Mouse (Mus musculus) limb, embryonic 13.5 days (tissue): ENCODE measurements around the gene Pef1. TPM values are rescaled to one million over a fixed set of nuclear protein-coding genes. Genes with fewer than 3 reads are reported as not detected.

ENCODE experiments used
- ATAC-seq: fragments of 200-750 bp; cut with Nextera tagmentation; 2 replicates; pipeline ENCODE4 v1.8.0; 2017; ENCODE audit warnings: low read depth, moderate number of reproducible peaks, moderate TSS enrichment; ENCODE audit not compliant: low FRiP score
- H3K27ac ChIP-seq: fragments of 300-500 bp; sonication (generic); 2 replicates; pipeline ENCODE4 v1.5.1; 2015; ENCODE audit warnings: inconsistent platforms, mild to moderate bottlenecking, moderate library complexity
- H3K27me3 ChIP-seq: fragments of 300-500 bp; sonication (generic); 2 replicates; pipeline ENCODE4 v1.6.1; 2015; ENCODE audit warnings: mild to moderate bottlenecking, inconsistent platforms
- H3K36me3 ChIP-seq: fragments of 300-500 bp; sonication (generic); 2 replicates; pipeline ENCODE4 v1.6.1; 2015; ENCODE audit warnings: inconsistent platforms, mild to moderate bottlenecking, moderate library complexity
- H3K4me1 ChIP-seq: fragments of 300-500 bp; sonication (generic); 2 replicates; pipeline ENCODE4 v1.6.1; 2015; ENCODE audit warnings: inconsistent platforms
- H3K4me2 ChIP-seq: fragments of 300-500 bp; sonication (generic); replicated peaks from 2 replicates; pipeline ENCODE4 v1.6.1; 2015; ENCODE audit warnings: inconsistent platforms, mild to moderate bottlenecking, moderate library complexity
- H3K4me3 ChIP-seq: fragments of 300-500 bp; sonication (generic); 2 replicates; pipeline ENCODE4 v1.5.1; 2015; ENCODE audit warnings: moderate library complexity, mild to moderate bottlenecking, inconsistent platforms
- H3K9ac ChIP-seq: fragments of 300-500 bp; sonication (generic); 2 replicates; pipeline ENCODE4 v1.6.1; 2015; ENCODE audit warnings: mild to moderate bottlenecking, inconsistent platforms
- H3K9me3 ChIP-seq: fragments of 300-500 bp; sonication (generic); 2 replicates; pipeline ENCODE4 v1.6.1; 2016; ENCODE audit warnings: inconsistent platforms
- WGBS: fragments of 180-500 bp; shearing (Covaris S2); methylation state at CpG from one replicate; pipeline ENCODE4 v1.1.7; 2015; 5-methylcytosine and 5-hydroxymethylcytosine counted together
- polyA plus RNA-seq: library from polyadenylated mRNA; unstranded; fragments of >200 nt; fragmentation: Nextera tagmentation; extraction: Ambion mirVana; gene quantifications from 2 replicates; pipeline ENCODE4 v1.2.1, GENCODE M21; 2015

Gene Pef1
- polyA plus RNA-seq: 64.1 and 64.3 TPM in 2 replicates

DNA sequence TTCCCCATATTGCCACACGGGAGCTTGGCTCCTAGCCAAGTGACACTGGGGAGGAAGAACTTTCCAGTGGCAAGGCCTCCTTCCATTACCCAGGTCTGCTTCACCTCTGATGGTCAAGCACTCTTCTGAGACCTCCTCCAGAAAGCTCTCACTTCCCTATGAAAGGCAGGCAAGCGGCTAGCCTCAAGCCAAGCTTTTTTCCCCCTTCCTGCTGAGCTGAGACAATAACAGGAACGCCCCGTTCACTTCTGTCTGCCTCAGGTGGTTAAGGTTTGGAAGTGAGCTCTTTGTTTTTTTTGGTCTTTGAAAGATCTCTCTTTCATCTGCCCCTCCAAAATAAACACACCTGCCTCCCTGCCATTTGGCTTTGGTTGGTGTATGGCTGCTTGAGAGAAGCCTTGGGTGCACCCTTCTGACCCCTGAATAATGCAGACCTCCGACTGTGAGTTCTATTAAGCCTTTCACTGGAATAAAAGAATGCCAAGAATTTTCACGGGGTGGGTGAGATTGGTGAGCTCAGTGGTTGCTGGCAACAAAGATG is at the start of gene Pef1:
Gene Pef1 (plus strand): TSS at position 448 of the 541 bp plus-strand sequence.
- Histone ChIP-seq H3K9me3 (no peaks in the 10 kb centered on the region), H3K4me3 (no peak within 1 kb of the TSS), H3K27me3 (peaks cover 12% of the 10 kb centered on the region), H3K9ac (no peak within 1 kb of the TSS; the same call in 1 of the 2 replicates), H3K4me1 (peaks cover 22% of the 10 kb centered on the region), H3K36me3 (peaks cover 10% of the 10 kb centered on the region; the same call in 1 of the 2 replicates), H3K27ac (no peak within 1 kb of the TSS), H3K4me2 (no peak within 1 kb of the TSS)
- whole genome bisulfite sequencing: 4% methylated on average over 6 of the region's 6 CpGs
- ATAC-seq: no peak

DNA sequence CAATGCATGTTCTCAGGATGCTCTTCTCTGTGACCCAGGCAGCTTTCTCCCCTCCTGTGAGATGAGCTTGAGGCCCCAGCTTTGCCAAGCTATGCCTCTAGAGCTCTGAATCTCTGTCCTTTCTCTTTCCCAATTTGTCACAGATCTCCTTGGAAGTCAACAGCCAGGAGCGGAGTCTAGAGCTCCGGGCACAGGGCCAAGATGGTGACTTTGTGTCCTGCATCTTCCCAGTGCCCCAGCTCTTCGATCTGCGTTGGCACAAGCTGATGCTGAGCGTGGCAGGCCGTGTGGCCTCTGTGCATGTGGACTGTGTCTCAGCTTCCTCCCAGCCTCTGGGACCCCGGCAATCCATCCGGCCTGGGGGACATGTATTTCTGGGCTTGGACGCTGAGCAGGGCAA is 49.2 kb upstream of the Pef1 start:
- H3K9ac ChIP-seq: no peak overlapping the region
- no peak for ATAC-seq
- peaks cover 57% of the 10 kb centered on the region for H3K4me1 ChIP-seq
- H3K27me3 ChIP-seq: no peaks in the 10 kb centered on the region
- WGBS: 87% methylated on average over 9 of the region's 9 CpGs
- H3K9me3 ChIP-seq: no peaks in the 10 kb centered on the region
- no peak overlapping the region for H3K4me2 ChIP-seq
- H3K4me3 ChIP-seq: no peak overlapping the region
- H3K36me3 ChIP-seq: peaks cover 44% of the 10 kb centered on the region
- H3K27ac ChIP-seq: peak overlapping the region; percentile 6; the same call in 1 of the 2 replicates

DNA sequence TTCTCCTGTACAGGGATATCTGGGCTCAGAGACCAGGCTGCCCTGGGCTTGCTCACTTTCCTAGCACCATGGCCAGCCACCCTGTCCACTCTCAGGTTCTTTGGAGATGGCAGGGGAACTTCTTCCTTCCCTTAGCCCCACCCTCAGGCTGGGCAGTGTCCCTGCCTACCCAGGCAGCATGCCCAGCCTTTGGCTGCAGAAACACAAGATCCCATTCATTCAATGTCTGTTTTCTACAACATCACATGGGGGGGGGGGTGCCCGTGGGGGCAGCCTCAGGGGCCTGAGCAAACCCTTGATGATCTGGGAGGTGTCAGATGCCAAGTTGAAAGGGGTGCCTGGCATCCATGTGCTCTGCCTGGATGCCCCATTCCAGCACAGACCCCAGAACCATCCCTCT is 47.6 kb upstream of the Pef1 start:
- no peak overlapping the region for H3K4me3 ChIP-seq
- peaks cover 61% of the 10 kb centered on the region for H3K36me3 ChIP-seq
- H3K4me2 ChIP-seq: no peak overlapping the region
- no peak overlapping the region for H3K9ac ChIP-seq
- 65% methylated on average over 1 of the region's 1 CpGs for WGBS
- H3K4me1 ChIP-seq: peaks cover 41% of the 10 kb centered on the region
- H3K27ac ChIP-seq: peak overlapping the region; percentile 75; the same call in 1 of the 2 replicates
- H3K9me3 ChIP-seq: no peaks in the 10 kb centered on the region
- H3K27me3 ChIP-seq: no peaks in the 10 kb centered on the region
- no peak for ATAC-seq

DNA sequence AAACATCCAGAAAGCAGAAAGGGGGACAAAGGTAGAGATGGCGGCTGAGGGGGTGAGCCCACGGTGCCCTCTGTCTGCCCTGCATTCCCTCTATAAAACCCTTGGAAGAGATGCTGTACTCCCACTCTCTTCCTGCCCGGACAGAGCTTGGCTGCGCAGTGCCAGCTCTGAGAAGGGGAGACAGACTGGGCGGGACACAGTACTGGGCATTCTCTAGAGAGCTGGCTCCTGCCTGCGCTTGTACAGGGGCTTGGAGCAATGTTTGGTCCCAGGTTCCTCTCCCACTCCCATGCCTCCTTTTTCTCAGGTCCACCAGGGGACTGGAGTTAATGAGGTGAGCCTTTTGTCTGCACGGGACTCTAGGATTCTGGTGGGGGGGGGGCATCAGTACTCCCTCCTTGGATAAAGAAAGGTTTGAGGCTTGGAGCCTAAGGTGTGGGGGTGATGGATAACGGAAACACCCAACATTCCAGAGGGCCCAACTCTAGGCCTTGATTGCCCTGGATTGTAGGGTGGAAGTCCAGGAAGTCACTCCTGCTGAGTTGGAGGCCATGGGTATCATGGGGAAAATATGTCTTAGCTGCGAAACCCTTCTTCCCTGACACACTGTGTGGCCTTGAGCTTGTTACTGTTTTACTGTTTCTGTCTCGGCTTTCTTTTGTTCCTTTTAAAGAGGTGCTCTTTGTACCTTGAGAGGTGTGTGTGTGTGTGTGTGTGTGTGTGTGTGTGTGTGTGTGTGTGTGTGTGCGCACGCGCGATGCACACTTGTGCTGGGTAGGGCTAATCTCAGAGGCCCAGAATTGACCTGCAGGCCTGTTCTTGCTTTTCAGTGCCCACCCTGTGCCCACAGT is 47.0 kb upstream of the Pef1 start:
- WGBS: 76% methylated on average over 14 of the region's 14 CpGs
- ATAC-seq: no peak
- Histone ChIP-seq H3K4me1 (peaks cover 34% of the 10 kb centered on the region), H3K36me3 (peaks cover 62% of the 10 kb centered on the region), H3K9ac (no peak overlapping the region), H3K9me3 (no peaks in the 10 kb centered on the region), H3K27ac (peak overlapping the region; percentile 75), H3K4me3 (no peak overlapping the region), H3K4me2 (no peak overlapping the region), H3K27me3 (no peaks in the 10 kb centered on the region)

DNA sequence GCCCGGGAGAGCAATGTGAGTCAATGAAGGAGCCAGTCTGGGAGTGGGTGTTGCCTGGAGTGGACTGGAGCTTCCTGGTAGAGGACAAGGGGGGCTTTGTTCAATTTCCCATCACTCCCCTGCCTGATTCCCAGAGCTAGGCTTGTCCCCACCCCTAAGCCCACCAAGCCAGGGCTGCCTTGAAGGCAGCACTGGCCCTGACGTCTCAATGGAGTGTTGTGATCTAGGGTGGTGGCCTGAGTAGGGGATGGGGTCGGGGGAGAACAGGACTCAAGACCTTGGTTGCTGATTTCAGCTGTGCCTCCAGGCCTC is 46.4 kb upstream of the Pef1 start:
- Histone ChIP-seq H3K4me3 (no peak overlapping the region), H3K27ac (peak overlapping the region; percentile 75), H3K4me1 (peaks cover 28% of the 10 kb centered on the region), H3K27me3 (no peaks in the 10 kb centered on the region), H3K36me3 (peaks cover 68% of the 10 kb centered on the region), H3K9ac (no peak overlapping the region), H3K9me3 (no peaks in the 10 kb centered on the region), H3K4me2 (no peak overlapping the region)
- peak; percentile 49 for ATAC-seq
- 50% methylated on average over 3 of the region's 3 CpGs for WGBS

DNA sequence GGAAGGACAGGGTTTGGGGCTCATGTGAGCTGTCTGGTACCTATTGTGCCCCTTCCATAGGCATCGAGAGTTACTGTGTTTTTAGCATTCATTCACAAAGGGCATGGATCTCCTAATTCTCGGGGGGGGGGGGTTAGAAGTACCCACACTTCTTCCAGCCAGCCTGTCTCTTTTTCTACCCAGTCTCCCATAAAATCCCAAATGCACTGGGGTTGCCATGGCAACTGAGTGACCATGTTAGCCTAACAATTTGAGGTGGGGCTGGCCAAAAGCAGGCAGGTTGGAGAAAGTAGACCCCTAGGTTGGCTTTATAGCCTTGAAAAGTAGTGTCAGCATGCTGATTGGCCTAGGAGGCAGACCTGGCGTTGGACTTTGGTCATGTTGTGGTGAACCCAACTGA is 45.9 kb upstream of the Pef1 start:
- H3K9ac ChIP-seq: no peak overlapping the region
- H3K4me2 ChIP-seq: no peak overlapping the region
- peak overlapping the region; percentile 75 for H3K27ac ChIP-seq
- ATAC-seq: no peak
- H3K9me3 ChIP-seq: no peaks in the 10 kb centered on the region
- WGBS: 59% methylated on average over 3 of the region's 3 CpGs
- H3K36me3 ChIP-seq: peaks cover 73% of the 10 kb centered on the region
- H3K27me3 ChIP-seq: no peaks in the 10 kb centered on the region
- no peak overlapping the region for H3K4me3 ChIP-seq
- peaks cover 27% of the 10 kb centered on the region for H3K4me1 ChIP-seq

DNA sequence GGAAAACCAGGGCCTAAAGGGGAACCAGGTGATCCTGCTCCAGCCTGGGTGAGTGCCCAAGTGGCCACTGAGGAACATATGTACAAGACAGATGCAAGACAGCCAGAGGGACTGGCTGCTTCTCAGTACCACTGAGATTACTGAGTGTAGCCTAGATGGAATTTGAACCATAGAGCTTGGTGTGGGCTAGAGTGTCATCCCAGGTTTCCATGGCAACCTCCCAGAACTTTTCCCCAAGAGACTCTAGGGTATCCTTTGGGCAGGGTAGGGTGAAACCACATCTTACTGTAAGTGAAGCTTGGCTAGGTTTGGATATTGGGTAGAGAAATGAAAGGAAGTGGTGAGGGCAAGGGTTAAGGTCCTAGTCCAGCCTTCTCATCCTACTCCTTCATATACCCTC is 41.4 kb upstream of the Pef1 start:
- ATAC-seq: no peak
- H3K36me3 ChIP-seq: peaks cover 69% of the 10 kb centered on the region
- no peak overlapping the region for H3K4me2 ChIP-seq
- H3K4me3 ChIP-seq: no peak overlapping the region
- H3K27me3 ChIP-seq: 0 out of 2 replicates have a peak, but pooled peaks cover 2% of the 10 kb centered on the region
- H3K9ac ChIP-seq: no peak overlapping the region
- H3K27ac ChIP-seq: no peak overlapping the region
- H3K9me3 ChIP-seq: no peaks in the 10 kb centered on the region
- H3K4me1 ChIP-seq: peaks cover 9% of the 10 kb centered on the region

DNA sequence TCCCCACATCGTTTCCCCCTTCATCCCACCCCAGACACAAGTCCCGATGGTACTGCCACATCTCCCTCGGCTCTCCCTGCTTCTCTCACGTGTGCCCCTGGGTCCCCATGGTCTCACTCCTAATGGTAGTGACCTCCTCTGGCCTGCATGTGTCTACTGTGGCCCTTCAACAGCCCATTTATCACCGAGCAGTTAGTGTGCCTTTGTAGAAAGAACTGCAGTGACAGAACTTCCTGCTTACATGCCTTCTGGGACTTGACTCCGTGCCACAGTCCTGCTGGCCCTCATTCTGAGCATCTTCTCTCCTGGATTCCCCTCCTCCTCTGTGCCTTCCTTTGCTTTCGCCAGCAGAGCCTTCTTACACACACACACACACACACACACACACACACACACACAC is 39.2 kb upstream of the Pef1 start:
- no peak overlapping the region for H3K9ac ChIP-seq
- no peaks in the 10 kb centered on the region for H3K9me3 ChIP-seq
- no peak overlapping the region for H3K27ac ChIP-seq
- 47% methylated on average over 7 of the region's 7 CpGs for WGBS
- no peak overlapping the region for H3K4me2 ChIP-seq
- H3K27me3 ChIP-seq: 0 out of 2 replicates have a peak, but pooled peaks cover 3% of the 10 kb centered on the region
- 0 out of 2 replicates have a peak, but pooled peaks cover 6% of the 10 kb centered on the region for H3K4me1 ChIP-seq
- H3K4me3 ChIP-seq: no peak overlapping the region
- H3K36me3 ChIP-seq: peaks cover 58% of the 10 kb centered on the region
- ATAC-seq: no peak

DNA sequence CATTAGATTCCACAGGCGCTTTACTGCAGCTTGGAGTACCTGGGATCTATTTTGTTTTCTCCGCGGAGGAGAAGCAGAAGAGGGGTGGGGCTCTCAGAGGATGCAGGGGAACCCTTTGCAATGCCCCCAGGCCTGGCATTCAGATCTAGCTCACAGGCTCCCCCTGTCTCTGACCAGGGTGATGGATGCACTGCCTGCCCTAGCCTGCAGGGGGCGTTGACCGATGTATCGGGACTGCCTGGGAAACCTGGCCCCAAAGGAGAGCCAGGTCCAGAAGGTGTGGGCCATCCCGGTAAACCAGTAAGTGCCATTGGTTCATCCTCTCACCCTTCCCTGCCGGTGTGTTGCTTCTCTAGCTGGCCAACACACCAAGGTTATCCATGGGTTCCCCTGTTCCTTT is 35.5 kb upstream of the Pef1 start:
- Histone ChIP-seq H3K9me3 (no peaks in the 10 kb centered on the region), H3K36me3 (peaks cover 40% of the 10 kb centered on the region), H3K27me3 (0 out of 2 replicates have a peak, but pooled peaks cover 3% of the 10 kb centered on the region), H3K4me1 (0 out of 2 replicates have a peak, but pooled peaks cover 6% of the 10 kb centered on the region), H3K4me3 (no peak overlapping the region), H3K9ac (no peak overlapping the region), H3K4me2 (no peak overlapping the region), H3K27ac (no peak overlapping the region)
- WGBS: 14% methylated on average over 8 of the region's 8 CpGs
- ATAC-seq: no peak

DNA sequence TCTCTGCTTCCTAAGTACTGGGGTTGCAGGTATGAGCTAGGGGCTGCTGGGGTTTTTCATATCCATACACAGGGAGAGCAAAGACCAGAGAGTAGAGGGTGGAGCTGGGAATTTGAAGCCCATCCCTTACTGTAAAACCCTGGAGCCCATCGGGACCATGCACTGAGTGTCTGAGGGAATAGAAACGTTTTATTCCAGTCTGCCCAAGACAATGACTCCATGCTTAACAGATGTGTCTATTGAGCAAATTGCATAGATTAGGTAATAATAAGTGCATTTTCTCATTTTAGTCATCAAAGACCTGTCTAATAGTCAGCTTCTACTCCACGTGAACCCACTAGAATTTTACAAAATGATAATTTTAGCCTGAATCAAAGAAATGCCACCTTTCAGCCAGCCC is 31.8 kb upstream of the Pef1 start:
- H3K9me3 ChIP-seq: no peaks in the 10 kb centered on the region
- peaks cover 48% of the 10 kb centered on the region for H3K36me3 ChIP-seq
- 0 out of 2 replicates have a peak, but pooled peaks cover 6% of the 10 kb centered on the region for H3K4me1 ChIP-seq
- no peak overlapping the region for H3K4me3 ChIP-seq
- no peak overlapping the region for H3K4me2 ChIP-seq
- ATAC-seq: no peak
- 67% methylated on average over 3 of the region's 3 CpGs for WGBS
- no peak overlapping the region for H3K27ac ChIP-seq
- H3K27me3 ChIP-seq: 0 out of 2 replicates have a peak, but pooled peaks cover 7% of the 10 kb centered on the region
- no peak overlapping the region for H3K9ac ChIP-seq

DNA sequence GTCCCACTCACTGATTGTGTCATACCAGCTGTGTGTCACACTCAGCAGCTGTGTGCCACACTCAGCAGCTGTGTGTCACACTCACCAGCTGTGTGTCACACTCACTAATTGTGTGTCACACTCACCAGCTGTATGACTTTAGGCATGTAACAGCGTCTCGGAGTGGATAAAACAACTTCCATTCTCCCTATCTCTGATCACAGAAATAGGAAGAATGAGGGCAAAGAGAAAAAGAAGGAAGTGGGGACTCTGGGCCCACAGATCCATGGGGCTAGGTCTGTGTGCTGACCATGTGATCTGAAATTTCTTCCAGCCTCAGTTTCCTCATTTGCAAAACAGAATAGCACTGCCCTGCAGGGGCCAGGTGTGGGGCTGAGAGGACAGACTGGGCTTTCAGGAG is 30.6 kb upstream of the Pef1 start:
- H3K9ac ChIP-seq: no peak overlapping the region
- H3K27ac ChIP-seq: no peak overlapping the region
- peaks cover 44% of the 10 kb centered on the region for H3K36me3 ChIP-seq
- 89% methylated on average over 2 of the region's 2 CpGs for WGBS
- no peak for ATAC-seq
- peaks cover 13% of the 10 kb centered on the region for H3K27me3 ChIP-seq
- H3K4me2 ChIP-seq: no peak overlapping the region
- no peak overlapping the region for H3K4me3 ChIP-seq
- no peaks in the 10 kb centered on the region for H3K9me3 ChIP-seq
- 0 out of 2 replicates have a peak, but pooled peaks cover 1% of the 10 kb centered on the region for H3K4me1 ChIP-seq

DNA sequence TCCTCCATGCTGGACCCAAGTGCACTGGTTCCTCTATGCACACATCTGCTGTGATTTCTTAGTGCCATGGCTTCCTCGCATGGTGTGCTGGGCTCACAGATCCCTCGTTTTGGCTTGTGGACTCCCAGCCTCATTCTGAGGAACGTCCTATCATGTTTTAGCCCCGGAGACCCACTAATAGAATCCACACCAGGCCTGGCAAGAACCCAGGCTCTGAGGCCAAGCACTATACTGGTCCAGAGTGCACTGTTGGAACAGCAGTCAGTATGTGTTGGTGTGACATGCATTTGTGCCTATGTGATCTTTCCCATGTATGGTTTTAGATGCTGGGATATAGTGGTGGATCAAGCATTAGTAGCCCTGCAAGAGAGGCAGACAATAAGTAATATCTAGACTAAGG is 29.0 kb upstream of the Pef1 start:
- Histone ChIP-seq H3K9me3 (no peaks in the 10 kb centered on the region), H3K4me1 (peaks cover 14% of the 10 kb centered on the region), H3K27ac (no peak overlapping the region), H3K9ac (no peak overlapping the region), H3K36me3 (peaks cover 40% of the 10 kb centered on the region), H3K4me2 (no peak overlapping the region), H3K27me3 (peaks cover 29% of the 10 kb centered on the region), H3K4me3 (no peak overlapping the region)
- WGBS: 69% methylated on average over 4 of the region's 4 CpGs
- ATAC-seq: no peak
